Mouse (Mus musculus) heart, embryonic 14.5 days (tissue): ENCODE measurements around the gene Npas3. TPM values are rescaled to one million over a fixed set of nuclear protein-coding genes. Genes with fewer than 3 reads are reported as not detected.
A peak's percentile ranks its signal among the peaks of the same experiment; 100 is the strongest.

ENCODE experiments used
- ATAC-seq: fragments of 200-750 bp; cut with Nextera tagmentation; 2 replicates; pipeline ENCODE4 v1.8.0; 2017; ENCODE audit warnings: low read depth, moderate TSS enrichment; ENCODE audit not compliant: insufficient number of reproducible peaks, insufficient read depth, low FRiP score
- H3K27ac ChIP-seq, 2 experiments: fragments of 200-500 bp in 1 of 2; fragments of 300-500 bp in 1 of 2; sonication (generic) in 1 of 2; replicated peaks in 1 of 2; 2 replicates each; pipeline ENCODE4 v1.5.1; 2012 to 2014; ENCODE audit warnings: low read depth in 2 of 2, low read length in 2 of 2, control low read depth in 1 of 2, mild to moderate bottlenecking in 1 of 2, mixed read lengths in 1 of 2; ENCODE audit not compliant: control insufficient read depth in 1 of 2, insufficient read depth in 1 of 2
- H3K27me3 ChIP-seq: fragments of 300-500 bp; sonication (generic); 2 replicates; pipeline ENCODE4 v1.6.1; 2014; ENCODE audit warnings: mild to moderate bottlenecking, low read length, control low read depth; ENCODE audit not compliant: control insufficient read depth, insufficient read depth
- H3K36me3 ChIP-seq: fragments of 300-500 bp; sonication (generic); 2 replicates; pipeline ENCODE4 v1.6.1; 2014; ENCODE audit warnings: mild to moderate bottlenecking, control low read depth, low read length, mixed read lengths; ENCODE audit not compliant: control insufficient read depth, insufficient read depth
- H3K4me1 ChIP-seq, 2 experiments: fragments of 200-500 bp in 1 of 2; fragments of 300-500 bp in 1 of 2; sonication (generic) in 1 of 2; 2 replicates each; pipeline ENCODE4 v1.6.1; 2012 to 2014; ENCODE audit warnings: low read length in 2 of 2, control low read depth in 1 of 2, mixed read lengths in 1 of 2; ENCODE audit not compliant: control insufficient read depth in 2 of 2, insufficient read depth in 2 of 2
- H3K4me2 ChIP-seq: fragments of 300-500 bp; sonication (generic); 2 replicates; pipeline ENCODE4 v1.6.1; 2014; ENCODE audit warnings: mild to moderate bottlenecking, low read length
- H3K4me3 ChIP-seq, 2 experiments: fragments of 200-500 bp in 1 of 2; fragments of 300-500 bp in 1 of 2; sonication (generic) in 1 of 2; 2 replicates each; pipeline ENCODE4 v1.5.1; 2012 to 2014; ENCODE audit warnings: low read length in 2 of 2, mild to moderate bottlenecking in 2 of 2, control low read depth in 1 of 2, low read depth in 1 of 2, moderate library complexity in 1 of 2; ENCODE audit not compliant: control insufficient read depth in 1 of 2, insufficient read depth in 1 of 2
- H3K9ac ChIP-seq: fragments of 300-500 bp; sonication (generic); 2 replicates; pipeline ENCODE4 v1.6.1; 2014; ENCODE audit warnings: mild to moderate bottlenecking, low read length
- H3K9me3 ChIP-seq: fragments of 300-500 bp; sonication (generic); 2 replicates; pipeline ENCODE4 v1.6.1; 2016; ENCODE audit warnings: low read length, control low read depth; ENCODE audit not compliant: control insufficient read depth
- WGBS: fragments of 180-500 bp; shearing (Covaris S2); extraction: QIAGEN DNeasy Blood & Tissue Kit; methylation state at CpG from one replicate; pipeline ENCODE4 v1.1.7; 2014; 5-methylcytosine and 5-hydroxymethylcytosine counted together
- polyA plus RNA-seq: library from polyadenylated mRNA; unstranded; fragments of >200 nt; fragmentation: Nextera tagmentation; extraction: Ambion mirVana; gene quantifications from 2 replicates; pipeline ENCODE4 v1.2.1, GENCODE M21; 2014

Npas3 gene
- polyA plus RNA-seq, 1 experiment from 2014 or later = 1.3 TPM

DNA sequence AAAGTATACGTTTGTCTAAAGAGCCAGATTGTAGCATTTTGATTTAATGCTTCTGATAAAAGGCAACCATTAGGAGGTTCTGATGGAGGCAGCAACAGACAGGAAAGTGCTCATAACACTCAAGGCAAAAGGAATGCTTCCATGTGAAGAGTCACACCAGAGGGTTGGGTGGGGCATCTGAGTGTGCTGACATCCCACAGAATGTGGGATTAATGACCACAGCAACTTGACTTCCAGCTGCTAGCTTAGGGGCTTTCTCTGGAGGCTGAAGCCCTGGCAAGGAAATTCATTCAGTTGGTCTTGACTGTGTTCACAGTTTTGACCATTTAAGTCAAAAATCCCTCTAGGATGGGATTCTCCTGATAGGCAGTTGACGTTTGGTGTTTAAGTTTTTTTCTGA, 84.8 kb downstream of the Npas3 start:
- no peak overlapping the region for H3K4me2 ChIP-seq
- WGBS = 68% methylated on average over 2 of the region's 2 CpGs

GRCm38 (mm10) chr12:53338349-53338948, 90.0 kb downstream of the Npas3 start:
- Histone ChIP-seq H3K9ac (no peak overlapping the region), H3K27ac (no peak overlapping the region), H3K4me1 (0 out of 4 replicates have a peak, but pooled peaks cover 0 to 5% of the 10 kb centered on the region in 2 experiments), H3K4me2 (peak overlapping the region; percentile 14; the same call in 1 of the 2 replicates), H3K9me3 (no peaks in the 10 kb centered on the region), H3K36me3 (no peaks in the 10 kb centered on the region), H3K4me3 (no peak overlapping the region), H3K27me3 (no peaks in the 10 kb centered on the region)
- no peak for ATAC-seq
- WGBS = 50% methylated on average over 14 of the region's 14 CpGs

More for the DNA sequence above, 84.8 kb downstream of the Npas3 start:
- Histone ChIP-seq H3K27me3 (no peaks in the 10 kb centered on the region), H3K4me3 (no peak overlapping the region), H3K36me3 (no peaks in the 10 kb centered on the region), H3K9ac (no peak overlapping the region), H3K9me3 (no peaks in the 10 kb centered on the region), H3K4me1 (0 out of 4 replicates have a peak, but pooled peaks cover 0 to 7% of the 10 kb centered on the region in 2 experiments), H3K27ac (no peak overlapping the region)
- ATAC-seq = no peak

- Histone ChIP-seq H3K27ac (no peak overlapping the region), H3K4me1 (0 out of 4 replicates have a peak, but pooled peaks cover 0 to 5% of the 10 kb centered on the region in 2 experiments), H3K9ac (no peak overlapping the region), H3K4me2 (no peak overlapping the region), H3K27me3 (no peaks in the 10 kb centered on the region), H3K36me3 (no peaks in the 10 kb centered on the region), H3K9me3 (no peaks in the 10 kb centered on the region), H3K4me3 (no peak overlapping the region)
- 74% methylated on average over 9 of the region's 9 CpGs for WGBS
- ATAC-seq = no peak
Observed at GRCm38 (mm10) chr12:53342741-53343140, 94.3 kb downstream of the Npas3 start.

DNA sequence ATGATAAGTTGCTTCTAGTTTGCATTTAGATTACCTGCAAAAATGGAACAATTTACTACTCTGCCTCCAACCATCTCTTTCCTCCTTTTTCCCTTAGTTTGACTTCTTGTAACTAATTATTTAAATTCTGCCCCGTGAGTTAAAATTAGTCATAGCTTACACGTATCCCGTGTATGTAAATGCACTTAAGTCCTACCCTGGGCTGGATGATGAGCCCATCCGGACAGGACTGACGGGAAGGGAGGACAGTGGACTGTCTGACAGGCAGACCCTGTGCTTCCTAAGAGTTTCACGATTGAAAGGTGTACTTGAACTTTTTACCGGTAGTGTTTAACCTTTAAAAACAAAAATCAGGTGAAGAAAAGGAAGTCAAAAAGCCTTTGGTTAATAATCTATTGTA, 103.4 kb downstream of the Npas3 start:
- Histone ChIP-seq H3K36me3 (no peaks in the 10 kb centered on the region), H3K9me3 (no peaks in the 10 kb centered on the region), H3K9ac (no peak overlapping the region), H3K4me3 (no peak overlapping the region), H3K27ac (no peak overlapping the region), H3K4me1 (no peaks in the 10 kb centered on the region), H3K4me2 (no peak overlapping the region), H3K27me3 (no peaks in the 10 kb centered on the region)
- ATAC-seq = no peak
- whole genome bisulfite sequencing = 84% methylated on average over 7 of the region's 7 CpGs

- H3K4me2 ChIP-seq = no peak overlapping the region
- WGBS = 83% methylated on average over 5 of the region's 5 CpGs
- H3K4me1 ChIP-seq = 0 out of 4 replicates have a peak, but pooled peaks cover 0 to 4% of the 10 kb centered on the region in 2 experiments
- H3K27ac ChIP-seq = no peak overlapping the region
- H3K4me3 ChIP-seq = no peak overlapping the region
- no peak overlapping the region for H3K9ac ChIP-seq
- no peaks in the 10 kb centered on the region for H3K36me3 ChIP-seq
- H3K27me3 ChIP-seq = no peaks in the 10 kb centered on the region
- H3K9me3 ChIP-seq = no peaks in the 10 kb centered on the region
- no peak for ATAC-seq
Observed at GRCm38 (mm10) chr12:53365751-53366150, 117.3 kb downstream of the Npas3 start.

- no peak overlapping the region for H3K27ac ChIP-seq
- no peak overlapping the region for H3K4me2 ChIP-seq
- no peak overlapping the region for H3K9ac ChIP-seq
- 84% methylated on average over 8 of the region's 8 CpGs for WGBS
- no peaks in the 10 kb centered on the region for H3K27me3 ChIP-seq
- no peak overlapping the region for H3K4me3 ChIP-seq
- H3K36me3 ChIP-seq = no peaks in the 10 kb centered on the region
- H3K9me3 ChIP-seq = no peaks in the 10 kb centered on the region
- no peaks in the 10 kb centered on the region for H3K4me1 ChIP-seq
- no peak for ATAC-seq
Observed at GRCm38 (mm10) chr12:53384851-53385250, 136.4 kb downstream of the Npas3 start.

DNA sequence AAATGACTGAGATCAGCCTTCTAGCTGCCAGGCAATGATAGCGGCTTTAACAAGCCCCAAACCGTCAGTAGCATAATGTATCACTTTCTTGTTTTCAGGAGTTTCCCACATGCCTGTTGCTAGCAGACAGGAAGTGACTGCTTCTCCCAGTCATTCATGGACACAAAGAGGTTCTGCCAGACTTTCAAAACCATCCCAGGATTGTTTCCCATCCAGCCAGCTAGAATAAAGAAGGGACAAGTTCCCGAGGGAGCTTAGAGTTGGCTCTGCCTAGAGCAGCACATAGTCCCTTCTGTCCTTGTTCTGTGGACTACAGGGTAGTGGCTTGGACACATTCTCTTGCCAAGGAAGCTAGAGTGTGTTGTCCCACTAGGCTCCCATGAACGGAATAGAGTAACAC, 157.4 kb downstream of the Npas3 start:
- no peak for ATAC-seq
- H3K27ac ChIP-seq = no peak overlapping the region
- no peaks in the 10 kb centered on the region for H3K9me3 ChIP-seq
- no peak overlapping the region for H3K4me2 ChIP-seq
- H3K4me1 ChIP-seq = no peaks in the 10 kb centered on the region
- no peaks in the 10 kb centered on the region for H3K36me3 ChIP-seq
- no peak overlapping the region for H3K9ac ChIP-seq
- H3K27me3 ChIP-seq = no peaks in the 10 kb centered on the region
- 54% methylated on average over 4 of the region's 4 CpGs for WGBS
- H3K4me3 ChIP-seq = no peak overlapping the region

GRCm38 (mm10) chr12:53407776-53408175, 159.3 kb downstream of the Npas3 start:
- 64% methylated on average over 3 of the region's 3 CpGs for WGBS
- Histone ChIP-seq H3K27ac (no peak overlapping the region), H3K36me3 (no peaks in the 10 kb centered on the region), H3K27me3 (no peaks in the 10 kb centered on the region), H3K9ac (no peak overlapping the region), H3K4me2 (no peak overlapping the region), H3K4me3 (no peak overlapping the region), H3K9me3 (no peaks in the 10 kb centered on the region), H3K4me1 (no peaks in the 10 kb centered on the region)
- ATAC-seq = no peak
